Mouse (Mus musculus) heart, adult 2 months (tissue): ENCODE measurements around the gene Numb.

Experiments used
- CTCF ChIP-seq: fragments of 200-600 bp; IDR thresholded peaks from 2 replicates; pipeline ENCODE4 v1.8.1; 2022; ENCODE audit warnings: antibody characterized with exemption, mild to moderate bottlenecking, moderate library complexity
- EP300 ChIP-seq: fragments of 200-500 bp; IDR thresholded peaks from 2 replicates; pipeline ENCODE4 v1.6.1; 2011; ENCODE audit warnings: low read depth, low read length, control low read depth; ENCODE audit not compliant: insufficient read depth
- POLR2A ChIP-seq: fragments of 200-500 bp; IDR thresholded peaks from 2 replicates; pipeline ENCODE4 v1.6.1; 2011; ENCODE audit warnings: mild to moderate bottlenecking, low read depth, low read length, control low read depth; ENCODE audit not compliant: insufficient read depth

DNA sequence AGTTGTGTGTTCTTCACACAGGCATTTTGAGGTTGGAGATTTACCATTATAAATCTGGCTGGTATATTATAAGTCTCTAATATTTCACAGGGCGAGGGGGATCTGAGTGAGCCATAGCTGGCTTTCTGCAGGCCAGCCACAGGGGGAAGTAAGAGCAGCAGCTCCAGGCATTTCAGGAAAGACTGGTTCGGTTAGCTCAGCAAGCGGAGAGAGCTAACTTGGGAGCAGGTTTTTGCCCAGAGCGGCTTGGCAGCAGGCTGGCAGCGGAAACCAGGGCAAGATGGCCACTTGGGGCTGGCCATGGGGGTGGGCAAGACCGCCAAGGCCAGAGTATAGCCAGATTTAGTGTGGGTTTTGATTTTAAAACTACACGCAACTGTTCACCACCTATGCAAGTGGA is 39.2 kb downstream of the Numb start:
- TF ChIP-seq CTCF, result no peak
- TF ChIP-seq POLR2A, result no peak
- TF ChIP-seq EP300, result no peak
